Mouse (Mus musculus) lung, embryonic 16.5 days (tissue): ENCODE measurements at regions not wholly inside any gene's neighbourhood (a gene's known extent, or its start where the extent isn't known, plus 50 kb on each side); places are given as distances from the start of the nearest gene placed in this dataset.

Source experiments
- ATAC-seq: fragments of 200-750 bp; cut with Nextera tagmentation; 2 replicates; pipeline ENCODE4 v1.8.0; 2017; ENCODE audit warnings: low read depth, mild to moderate bottlenecking, moderate library complexity
- H3K27ac ChIP-seq: fragments of 300-500 bp; sonication (generic); 2 replicates; pipeline ENCODE4 v1.5.1; 2014; ENCODE audit warnings: mild to moderate bottlenecking, control low read depth, low read length
- H3K27me3 ChIP-seq: fragments of 300-500 bp; sonication (generic); 2 replicates; pipeline ENCODE4 v1.6.1; 2014; ENCODE audit warnings: low read depth, low read length, mixed read lengths; ENCODE audit not compliant: control insufficient read depth, insufficient read depth
- H3K36me3 ChIP-seq: fragments of 300-500 bp; sonication (generic); 2 replicates; pipeline ENCODE4 v1.6.1; 2014; ENCODE audit warnings: low read length; ENCODE audit not compliant: control insufficient read depth, insufficient read depth
- H3K4me1 ChIP-seq: fragments of 300-500 bp; sonication (generic); replicated peaks from 2 replicates; pipeline ENCODE4 v1.6.1; 2014; ENCODE audit warnings: low read length, mixed read lengths; ENCODE audit not compliant: control insufficient read depth, insufficient read depth
- H3K4me2 ChIP-seq: fragments of 300-500 bp; sonication (generic); 2 replicates; pipeline ENCODE4 v1.6.1; 2014; ENCODE audit warnings: low read depth, low read length, control low read depth
- H3K4me3 ChIP-seq: fragments of 300-500 bp; sonication (generic); 2 replicates; pipeline ENCODE4 v1.5.1; 2014; ENCODE audit warnings: mild to moderate bottlenecking, low read length, control low read depth
- H3K9ac ChIP-seq: fragments of 300-500 bp; sonication (generic); 2 replicates; pipeline ENCODE4 v1.6.1; 2014; ENCODE audit warnings: low read length, control low read depth
- H3K9me3 ChIP-seq: fragments of 300-500 bp; sonication (generic); 2 replicates; pipeline ENCODE4 v1.6.1; 2016; ENCODE audit warnings: low read length; ENCODE audit not compliant: control insufficient read depth
- WGBS: fragments of 180-500 bp; shearing (Covaris S2); extraction: QIAGEN DNeasy Blood & Tissue Kit; methylation state at CpG from one replicate; pipeline ENCODE4 v1.1.7; 2014; 5-methylcytosine and 5-hydroxymethylcytosine counted together

DNA sequence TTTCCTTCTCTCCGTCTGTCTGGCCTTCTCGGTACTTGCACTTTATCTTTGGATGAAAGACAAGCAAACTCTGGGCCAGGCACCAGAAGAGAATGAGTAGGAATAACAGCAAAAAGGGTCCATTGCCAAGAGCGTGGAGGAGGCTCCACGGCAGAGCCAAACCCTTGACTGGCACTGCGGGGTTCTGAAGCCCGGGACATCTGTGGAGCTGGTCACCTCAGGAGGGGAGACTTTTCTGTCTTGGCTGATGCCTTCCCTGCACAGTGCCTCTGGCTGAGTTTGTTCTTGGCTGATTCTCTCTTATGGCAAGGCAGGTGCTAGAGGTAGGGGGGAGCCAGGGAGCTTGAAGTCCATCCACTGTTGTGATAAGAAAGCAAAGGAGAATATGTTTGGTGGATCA, 130.1 kb upstream of the Npvf start:
- ATAC-seq: no peak
- Histone ChIP-seq H3K4me1 (no peaks in the 10 kb centered on the region), H3K27me3 (no peaks in the 10 kb centered on the region), H3K36me3 (no peaks in the 10 kb centered on the region), H3K9ac (no peak overlapping the region), H3K4me2 (no peak overlapping the region), H3K27ac (no peak overlapping the region), H3K9me3 (no peaks in the 10 kb centered on the region), H3K4me3 (no peak overlapping the region)
- WGBS: 84% methylated on average over 6 of the region's 6 CpGs

DNA sequence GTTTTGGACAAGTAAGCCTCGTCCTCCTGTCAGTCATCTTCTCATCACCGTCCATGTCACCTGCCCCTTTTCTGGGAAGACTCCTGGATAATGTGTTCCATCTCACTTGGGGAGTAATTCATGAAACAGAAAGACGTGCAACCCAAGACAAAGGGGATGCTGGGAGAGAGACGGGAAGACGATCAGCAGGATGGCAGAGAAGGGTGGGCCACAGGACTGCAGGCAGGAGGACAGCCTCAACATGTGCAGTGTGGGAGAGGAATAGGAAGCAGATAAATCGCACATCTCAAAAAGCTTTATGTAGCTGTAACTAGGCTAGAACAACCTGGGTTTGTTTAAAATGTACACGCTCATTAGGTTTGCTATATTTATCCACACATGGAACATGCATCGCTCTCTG, 133.4 kb upstream of the Npvf start:
- H3K4me2 ChIP-seq: no peak overlapping the region
- WGBS: 88% methylated on average over 8 of the region's 8 CpGs
- no peak overlapping the region for H3K9ac ChIP-seq
- no peaks in the 10 kb centered on the region for H3K4me1 ChIP-seq
- H3K27me3 ChIP-seq: no peaks in the 10 kb centered on the region
- H3K9me3 ChIP-seq: no peaks in the 10 kb centered on the region
- no peak overlapping the region for H3K4me3 ChIP-seq
- no peak for ATAC-seq
- no peak overlapping the region for H3K27ac ChIP-seq
- no peaks in the 10 kb centered on the region for H3K36me3 ChIP-seq

DNA sequence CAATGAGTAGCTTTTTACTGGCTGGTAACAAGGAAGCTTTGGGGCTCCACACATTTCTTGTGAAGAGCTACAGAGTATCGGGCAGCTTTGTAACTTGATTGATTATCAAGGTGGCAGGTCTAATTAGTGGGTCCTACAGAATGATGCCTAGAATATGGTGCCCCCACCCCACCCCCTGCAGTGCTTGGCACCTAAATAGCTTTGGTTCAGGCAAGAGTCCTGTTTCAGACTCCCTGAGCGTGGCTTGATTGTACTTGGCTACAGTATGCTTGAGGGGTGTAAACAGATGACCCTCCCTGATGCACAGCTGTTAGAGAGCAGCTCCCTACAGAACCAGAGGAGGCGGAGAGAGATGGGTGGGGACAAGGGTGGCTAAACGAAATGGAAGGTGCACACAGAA, 145.7 kb upstream of the Npvf start:
- Histone ChIP-seq H3K4me2 (no peak overlapping the region), H3K36me3 (no peaks in the 10 kb centered on the region), H3K9me3 (no peaks in the 10 kb centered on the region), H3K4me3 (no peak overlapping the region), H3K27me3 (no peaks in the 10 kb centered on the region), H3K9ac (no peak overlapping the region), H3K4me1 (no peaks in the 10 kb centered on the region), H3K27ac (no peak overlapping the region)
- WGBS: 41% methylated on average over 4 of the region's 4 CpGs
- ATAC-seq: no peak

DNA sequence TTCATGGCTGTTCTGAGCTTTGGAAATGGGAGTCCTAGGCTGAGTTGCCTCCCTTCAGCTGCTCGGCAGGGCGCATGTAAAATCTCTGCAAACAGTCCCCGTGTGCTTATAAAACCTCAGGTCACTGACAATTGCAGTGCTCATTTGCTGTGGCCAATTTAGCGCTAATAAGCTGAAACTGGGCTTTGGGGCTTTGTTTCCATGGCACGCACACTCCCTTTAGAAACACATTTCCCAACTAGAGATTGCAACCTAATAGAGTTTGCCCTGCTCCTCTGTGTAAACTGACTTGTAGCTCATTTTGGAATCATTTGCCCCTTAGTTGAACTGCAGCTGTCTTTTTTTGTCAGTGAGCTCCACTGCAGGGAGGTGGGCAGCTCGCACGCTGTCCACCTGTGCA, 148.7 kb upstream of the Npvf start:
- Histone ChIP-seq H3K27ac (no peak overlapping the region), H3K4me2 (no peak overlapping the region), H3K4me3 (no peak overlapping the region), H3K27me3 (no peaks in the 10 kb centered on the region), H3K9me3 (no peaks in the 10 kb centered on the region), H3K36me3 (no peaks in the 10 kb centered on the region), H3K4me1 (peaks cover 7% of the 10 kb centered on the region), H3K9ac (no peak overlapping the region)
- 68% methylated on average over 7 of the region's 7 CpGs for WGBS
- ATAC-seq: no peak

DNA sequence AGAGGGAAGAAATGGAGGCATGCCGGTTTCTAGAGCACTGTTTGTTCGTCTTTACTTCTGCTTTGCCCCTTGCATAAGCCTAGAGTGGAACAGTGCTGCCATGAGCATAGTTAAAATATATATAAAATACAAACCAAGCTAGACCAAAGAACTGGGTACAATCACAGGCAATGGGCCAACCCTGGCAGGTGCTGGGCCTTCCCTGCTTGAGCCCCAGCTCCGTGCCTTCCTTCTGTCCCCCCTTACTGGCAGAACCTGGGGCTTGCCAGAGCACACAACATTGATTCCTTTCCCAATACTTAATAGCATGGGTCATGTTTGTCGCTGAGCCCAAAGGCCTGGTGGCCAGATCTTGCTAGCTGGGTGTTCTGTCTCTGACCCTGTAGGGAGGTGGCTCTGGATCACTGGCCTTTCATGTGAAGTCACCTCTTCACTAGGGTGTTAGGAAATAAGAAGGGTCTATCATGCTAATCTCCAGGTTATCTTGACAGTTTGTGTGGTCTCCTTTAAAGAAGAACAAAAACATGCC, 150.3 kb upstream of the Npvf start:
- Histone ChIP-seq H3K9me3 (no peaks in the 10 kb centered on the region), H3K27ac (no peak overlapping the region), H3K4me2 (no peak overlapping the region), H3K9ac (no peak overlapping the region), H3K36me3 (no peaks in the 10 kb centered on the region), H3K27me3 (no peaks in the 10 kb centered on the region), H3K4me3 (no peak overlapping the region), H3K4me1 (peaks cover 16% of the 10 kb centered on the region)
- ATAC-seq: no peak
- WGBS: 80% methylated on average over 4 of the region's 4 CpGs

DNA sequence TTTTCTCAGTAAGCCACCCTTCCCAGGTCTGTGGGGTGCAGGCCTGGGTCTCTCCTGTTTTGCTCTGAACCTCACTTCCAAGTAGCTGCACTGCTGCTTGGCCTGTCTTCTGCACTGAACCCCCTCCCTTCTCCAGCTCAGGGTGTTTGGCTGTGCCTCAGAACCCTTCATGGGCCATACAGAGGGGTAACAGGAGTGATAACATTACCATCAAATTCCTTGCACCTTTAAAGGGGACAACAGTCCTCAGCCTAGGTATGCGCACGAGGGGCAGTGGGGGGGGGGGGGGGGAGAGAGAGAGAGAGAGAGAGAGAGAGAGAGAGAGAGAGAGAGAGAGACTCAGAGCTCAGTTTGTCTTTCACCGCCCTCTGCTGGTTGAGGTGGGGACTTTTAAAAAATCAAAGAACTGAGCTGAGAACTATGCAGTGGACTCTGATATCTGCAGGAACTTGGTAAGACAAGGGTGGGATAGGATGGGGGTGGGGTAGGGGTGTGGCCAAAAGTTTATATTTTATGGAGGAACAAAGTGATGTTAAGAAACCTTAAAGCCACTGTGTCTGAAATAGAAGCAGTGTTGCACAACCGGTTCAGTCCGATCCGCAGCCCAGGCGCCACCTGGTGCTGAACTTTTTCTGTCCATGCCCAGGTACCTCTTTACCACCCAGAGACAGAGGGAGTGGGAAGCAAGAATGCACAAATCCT, 152.3 kb upstream of the Npvf start:
- Histone ChIP-seq H3K27me3 (no peaks in the 10 kb centered on the region), H3K36me3 (no peaks in the 10 kb centered on the region), H3K4me1 (peaks cover 17% of the 10 kb centered on the region), H3K4me2 (peak overlapping the region; percentile 5; the same call in 1 of the 2 replicates), H3K9me3 (no peaks in the 10 kb centered on the region), H3K27ac (peak overlapping the region; percentile 88; the same call in 1 of the 2 replicates), H3K9ac (no peak overlapping the region), H3K4me3 (no peak overlapping the region)
- WGBS: 14% methylated on average over 7 of the region's 7 CpGs
- ATAC-seq: peak; percentile 46

DNA sequence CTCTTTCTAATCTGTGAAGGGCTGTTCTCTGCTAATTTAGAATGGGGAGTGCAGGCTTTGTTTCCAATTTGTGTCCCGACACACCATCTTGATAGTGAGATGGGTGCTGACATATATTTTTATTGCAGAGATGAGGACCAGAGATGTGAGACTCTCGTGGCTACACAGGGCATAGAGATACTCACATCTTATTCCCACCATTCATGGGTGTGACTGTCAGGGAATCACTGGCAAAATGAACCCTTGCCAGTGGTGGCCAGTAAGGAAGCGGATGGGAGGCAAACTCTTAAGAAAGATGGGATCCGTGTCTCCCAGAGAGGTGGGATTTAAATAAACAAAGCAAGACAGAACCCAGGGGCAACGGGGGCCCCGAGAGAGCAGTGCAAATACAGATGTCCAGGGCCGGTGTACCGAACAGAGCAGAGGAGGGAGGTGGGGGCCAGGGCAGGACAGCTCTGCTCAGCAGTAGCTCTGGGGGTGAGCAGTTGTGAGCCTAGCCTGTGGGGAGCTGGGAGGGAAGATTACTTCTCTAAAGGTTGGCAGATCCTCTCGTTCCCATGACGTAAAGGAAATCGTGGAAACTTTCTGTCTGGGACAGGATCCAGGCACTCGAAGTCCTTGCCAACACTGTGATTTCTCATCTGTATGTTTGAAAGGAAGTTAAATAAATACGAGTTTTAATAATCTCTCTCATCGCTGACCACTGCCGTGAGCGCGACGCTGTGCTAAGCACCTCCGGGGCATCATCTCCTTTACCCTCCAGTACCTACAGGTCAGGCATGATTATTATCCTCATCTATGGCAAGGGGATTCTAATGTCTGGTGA, 153.2 kb upstream of the Npvf start:
- H3K9ac ChIP-seq: peak overlapping the region; percentile 55
- peak; percentile 95 for ATAC-seq
- H3K4me3 ChIP-seq: peak overlapping the region; percentile 39

DNA sequence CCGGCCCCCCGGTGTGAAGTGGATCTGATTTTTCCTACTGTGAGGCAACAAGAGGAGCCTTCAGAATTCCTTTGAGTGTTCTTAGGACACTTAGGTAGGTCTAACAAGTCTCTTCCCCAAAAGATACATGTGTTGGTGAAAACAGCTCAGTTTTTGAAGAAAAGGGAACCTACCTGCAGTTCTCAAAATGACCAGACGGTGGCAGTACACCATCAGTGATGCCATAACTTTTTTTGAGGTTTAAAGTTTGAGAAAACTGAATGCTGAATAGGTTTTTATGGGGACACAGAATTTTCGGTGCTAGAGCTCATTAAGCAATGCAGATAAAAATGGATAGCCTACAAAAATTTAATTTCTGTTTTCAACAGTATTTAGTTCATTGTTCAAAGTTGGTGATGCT, 153.9 kb upstream of the Npvf start:
- peak overlapping the region; percentile 39 for H3K4me3 ChIP-seq
- H3K9ac ChIP-seq: peak overlapping the region; percentile 55; the same call in 1 of the 2 replicates
- peaks cover 17% of the 10 kb centered on the region for H3K4me1 ChIP-seq
- H3K27ac ChIP-seq: peak overlapping the region; percentile 74
- H3K27me3 ChIP-seq: no peaks in the 10 kb centered on the region
- peak; percentile 11; the same call in 1 of the 2 replicates for ATAC-seq
- WGBS: 6% methylated on average over 4 of the region's 4 CpGs
- peak overlapping the region; percentile 65 for H3K4me2 ChIP-seq
- H3K9me3 ChIP-seq: no peaks in the 10 kb centered on the region
- no peaks in the 10 kb centered on the region for H3K36me3 ChIP-seq

More for the DNA sequence above, 153.2 kb upstream of the Npvf start:
- Histone ChIP-seq H3K4me1 (peaks cover 17% of the 10 kb centered on the region), H3K27ac (peak overlapping the region; percentile 88), H3K27me3 (no peaks in the 10 kb centered on the region), H3K9me3 (no peaks in the 10 kb centered on the region), H3K36me3 (no peaks in the 10 kb centered on the region), H3K4me2 (peak overlapping the region; percentile 65)
- 19% methylated on average over 19 of the region's 19 CpGs for WGBS
